10 mouse cellular contexts compared by ENCODE assay signal in the genomic region with DNA sequence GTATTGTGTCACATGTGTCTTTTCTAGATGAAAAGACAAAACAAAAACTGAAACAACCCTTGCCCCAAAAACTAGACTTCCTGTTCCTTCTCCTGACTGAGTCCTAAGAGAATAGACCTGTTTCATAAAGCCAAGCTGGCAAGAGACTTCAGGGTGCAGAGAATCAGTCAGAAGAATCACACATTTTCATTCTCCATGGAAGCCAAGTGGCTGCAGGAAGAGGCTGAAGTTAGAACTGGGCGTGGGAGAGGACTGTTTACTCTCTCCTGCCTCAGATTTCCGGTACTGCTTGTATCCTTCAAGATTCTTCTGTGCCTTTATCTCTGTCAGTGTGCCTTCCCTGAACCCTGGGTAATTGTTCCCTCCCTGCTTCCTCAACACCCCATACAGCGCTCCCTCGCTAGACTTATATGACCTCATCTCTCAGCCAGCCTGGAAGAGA.
DNase-seq lines count a peak whose midpoint lies in the region; ATAC-seq and TF ChIP-seq lines count a peak whose summit lies in the region.
"Had no signal": no experiment of that assay in that cellular context is flagged by ENCODE, and none has a peak within 500 bp of the region (broad histone marks: within the 10 kb centered on the region; RNA-seq: fewer than 3 reads in every experiment).

No protein-coding gene starts in this region.

- 0 out of 2 replicates have a peak overlapping the region, but pooled peaks have one; percentile 17 for H3K27ac ChIP-seq in liver, embryonic 16.5 days (ENCODE audit: low read length)
- no peak overlapping the region for H3K27ac ChIP-seq in liver, embryonic 12.5 days
- H3K27ac ChIP-seq in intestine, postnatal 0 days (ENCODE audit: low read depth, low read length) = no peak overlapping the region
- H3K27ac ChIP-seq in stomach, postnatal 0 days (replicated peaks) = no peak overlapping the region
- H3K27ac ChIP-seq: embryonic facial prominence, embryonic 15.5 days; layer of hippocampus, adult 2 months; liver, embryonic 15.5 days had no signal

- H3K4me2 ChIP-seq in liver, embryonic 16.5 days (ENCODE audit: low read depth, low read length) = no peak overlapping the region
- H3K4me2 ChIP-seq in liver, embryonic 12.5 days = no peak overlapping the region
- no peak overlapping the region for H3K4me2 ChIP-seq in intestine, postnatal 0 days (replicated peaks; ENCODE audit: low read depth)
- no peak overlapping the region for H3K4me2 ChIP-seq in stomach, postnatal 0 days (replicated peaks; ENCODE audit: low read depth)
- H3K4me2 ChIP-seq: embryonic facial prominence, embryonic 15.5 days; liver, embryonic 15.5 days had no signal

- TF ChIP-seq CTCF in intestine, postnatal 0 days (IDR thresholded peaks at IDR 0.05; ENCODE audit: low read depth) = no peak
- no peak for TF ChIP-seq CTCF in stomach, postnatal 0 days (IDR thresholded peaks at IDR 0.05; ENCODE audit: low read depth)

- peak; percentile 75 for DNase-seq in heart, adult 8-10 months (ENCODE audit: low spot score)
- DNase-seq in stomach, postnatal 0 days (ENCODE audit: low spot score) = no peak
- no peak for DNase-seq in cerebellum, adult 9-10 months
- DNase-seq in urinary bladder, postnatal 10 days (ENCODE audit: low spot score) = no peak

- H3K36me3 ChIP-seq in liver, embryonic 16.5 days (ENCODE audit: control insufficient read depth, insufficient read depth) = no peaks in the 10 kb centered on the region
- H3K36me3 ChIP-seq in liver, embryonic 12.5 days = no peaks in the 10 kb centered on the region
- H3K36me3 ChIP-seq in intestine, postnatal 0 days (ENCODE audit: control insufficient read depth, insufficient read depth) = no peaks in the 10 kb centered on the region
- H3K36me3 ChIP-seq in stomach, postnatal 0 days (ENCODE audit: control insufficient read depth, insufficient read depth, low read length) = no peaks in the 10 kb centered on the region
- H3K36me3 ChIP-seq: embryonic facial prominence, embryonic 15.5 days; liver, embryonic 15.5 days had no signal

- peaks cover 3% of the 10 kb centered on the region for H3K4me1 ChIP-seq in liver, embryonic 16.5 days (ENCODE audit: control insufficient read depth, low read depth, low read length)
- H3K4me1 ChIP-seq in liver, embryonic 12.5 days = peaks cover 13% of the 10 kb centered on the region
- no peaks in the 10 kb centered on the region for H3K4me1 ChIP-seq in intestine, postnatal 0 days (replicated peaks; ENCODE audit: control insufficient read depth, insufficient read depth, low read length)
- no peaks in the 10 kb centered on the region; the same call in 1 of the 2 replicates for H3K4me1 ChIP-seq in stomach, postnatal 0 days (replicated peaks; ENCODE audit: control insufficient read depth, insufficient read depth)
- H3K4me1 ChIP-seq: embryonic facial prominence, embryonic 15.5 days had no signal

- no peaks in the 10 kb centered on the region for H3K9me3 ChIP-seq in liver, embryonic 16.5 days (replicated peaks; ENCODE audit: control insufficient read depth, low read length)
- H3K9me3 ChIP-seq in liver, embryonic 12.5 days (replicated peaks) = no peaks in the 10 kb centered on the region
- no peaks in the 10 kb centered on the region for H3K9me3 ChIP-seq in intestine, postnatal 0 days (ENCODE audit: control insufficient read depth)
- H3K9me3 ChIP-seq in stomach, postnatal 0 days (ENCODE audit: control insufficient read depth, low read length) = no peaks in the 10 kb centered on the region
- H3K9me3 ChIP-seq: embryonic facial prominence, embryonic 15.5 days; liver, embryonic 15.5 days had no signal

- peak; percentile 47; the same call in 1 of the 2 replicates for ATAC-seq in liver, embryonic 16.5 days (ENCODE audit: low read depth)
- ATAC-seq in liver, embryonic 12.5 days = no peak
- peak; percentile 38; the same call in 1 of the 2 replicates for ATAC-seq in intestine, postnatal 0 days
- ATAC-seq in stomach, postnatal 0 days (ENCODE audit: low FRiP score, low TSS enrichment) = peak; percentile 63

- WGBS in liver, embryonic 16.5 days (ENCODE audit: insufficient replicate concordance) = 32% methylated on average over 4 of the region's 4 CpGs
- 31% methylated on average over 4 of the region's 4 CpGs for WGBS in liver, embryonic 12.5 days (ENCODE audit: insufficient replicate concordance)
- WGBS in intestine, postnatal 0 days = 11% methylated on average over 4 of the region's 4 CpGs
- WGBS in stomach, postnatal 0 days = 32% methylated on average over 4 of the region's 4 CpGs

- no peaks in the 10 kb centered on the region for H3K27me3 ChIP-seq in liver, embryonic 16.5 days (ENCODE audit: control insufficient read depth, insufficient read depth, low read depth, low read length)
- no peaks in the 10 kb centered on the region for H3K27me3 ChIP-seq in liver, embryonic 12.5 days (replicated peaks)
- H3K27me3 ChIP-seq in intestine, postnatal 0 days (replicated peaks; ENCODE audit: control insufficient read depth, insufficient read depth, low read length) = no peaks in the 10 kb centered on the region
- H3K27me3 ChIP-seq in stomach, postnatal 0 days (ENCODE audit: control insufficient read depth, insufficient read depth, low read length) = no peaks in the 10 kb centered on the region
- H3K27me3 ChIP-seq: embryonic facial prominence, embryonic 15.5 days; liver, embryonic 15.5 days had no signal

- TF ChIP-seq EP300 in stomach, postnatal 0 days (optimal IDR thresholded peaks at IDR 0.05) = no peak

- no peak overlapping the region for H3K4me3 ChIP-seq in liver, embryonic 16.5 days (ENCODE audit: low read depth, low read length)
- H3K4me3 ChIP-seq in liver, embryonic 12.5 days = no peak overlapping the region
- H3K4me3 ChIP-seq in intestine, postnatal 0 days (ENCODE audit: low read depth, low read length) = no peak overlapping the region
- no peak overlapping the region for H3K4me3 ChIP-seq in stomach, postnatal 0 days (ENCODE audit: low read depth, low read length)
- H3K4me3 ChIP-seq: embryonic facial prominence, embryonic 15.5 days; layer of hippocampus, adult 2 months; liver, embryonic 15.5 days had no signal

- H3K9ac ChIP-seq in liver, embryonic 16.5 days (ENCODE audit: low read depth, low read length) = no peak overlapping the region
- H3K9ac ChIP-seq in liver, embryonic 12.5 days = no peak overlapping the region
- no peak overlapping the region for H3K9ac ChIP-seq in intestine, postnatal 0 days (ENCODE audit: low read depth, low read length)
- no peak overlapping the region for H3K9ac ChIP-seq in stomach, postnatal 0 days (ENCODE audit: low read length)
- H3K9ac ChIP-seq: embryonic facial prominence, embryonic 15.5 days; liver, embryonic 15.5 days had no signal
